Mouse (Mus musculus) G1E-ER4 (cell line): ENCODE data around the gene Gipc3. TPM values are rescaled to one million over a fixed set of nuclear protein-coding genes. Genes with fewer than 3 reads are reported as not detected.

Experiments
- GATA1 ChIP-seq: IDR thresholded peaks from one replicate; pipeline ENCODE4 v1.8.0; 2012; ENCODE audit warnings: low read length, inconsistent platforms
- polyA plus RNA-seq: library from polyadenylated mRNA; stranded (reverse); fragments of >175 nt; gene quantifications from 2 replicates; pipeline ENCODE4 v1.2.3, GENCODE M21; 2012

Gipc3 gene
- polyA plus RNA-seq, result not detected in 2 replicates

GRCm38 (mm10) chr10:81342686-81343505, at the start of gene Gipc3:
Gene Gipc3 (minus strand): TSS chr10:81343266.
- no peak for TF ChIP-seq GATA1

DNA sequence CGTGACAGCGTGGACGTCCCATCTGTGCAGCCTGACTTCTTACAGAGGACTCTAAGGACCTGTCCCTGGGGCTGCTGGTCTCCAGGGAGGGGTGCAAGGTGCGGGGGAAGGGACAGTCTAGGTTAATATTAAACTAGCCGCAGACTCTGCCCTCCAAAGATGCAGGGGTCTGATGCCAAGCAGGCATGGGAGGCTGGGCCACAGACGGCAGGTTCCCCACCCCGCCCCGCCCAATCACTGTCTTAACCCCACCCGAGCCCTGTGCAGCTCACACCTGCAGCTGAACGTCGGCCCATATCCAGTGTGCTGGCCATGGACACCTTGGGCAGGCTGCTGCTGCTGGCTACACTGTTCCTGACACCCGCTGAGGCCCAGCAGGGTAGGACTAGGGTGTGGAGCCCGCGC, 49.7 kb upstream of the Gipc3 start, which contains the start of gene Smim24:
TSS of gene Smim24 (plus strand) at position 271 of the 405 bp plus-strand sequence.
- TF ChIP-seq GATA1, result no peak

DNA sequence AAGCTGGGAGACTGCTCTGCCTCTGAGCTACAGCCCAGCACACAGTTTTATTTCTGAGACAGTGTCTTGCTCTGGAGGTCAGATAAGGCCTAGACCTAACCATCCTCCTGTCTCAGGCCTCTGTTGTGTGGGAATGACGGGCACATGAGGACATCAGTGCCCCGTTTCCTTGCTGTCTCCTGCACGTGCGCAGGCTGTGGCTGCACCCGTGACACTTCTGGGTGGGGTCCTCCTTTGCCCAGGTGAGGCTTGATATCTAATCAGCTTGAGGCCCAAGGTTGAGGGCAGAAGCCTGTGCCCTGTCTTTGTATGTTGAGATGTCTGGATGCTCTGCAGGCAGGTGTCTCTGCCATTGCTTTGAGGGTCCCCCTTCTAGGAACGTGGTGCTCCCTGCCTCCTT, 49.2 kb upstream of the Gipc3 start:
- TF ChIP-seq GATA1, result no peak

DNA sequence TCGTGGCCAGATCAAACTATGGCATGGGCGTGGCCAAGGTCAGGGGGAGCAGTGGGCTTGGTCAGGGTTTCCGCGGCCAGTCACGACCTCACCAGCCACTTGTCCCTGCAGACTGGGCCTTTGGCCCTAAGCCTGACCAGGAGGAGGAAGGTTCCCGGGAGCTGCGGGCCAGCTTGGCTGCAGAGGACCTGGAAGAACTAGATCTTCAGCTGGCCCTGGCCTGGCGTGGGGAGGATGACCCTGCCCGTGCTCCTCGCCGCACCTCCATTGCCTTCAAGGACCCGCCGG, 47.6 kb upstream of the Gipc3 start:
- TF ChIP-seq GATA1, result no peak

- TF ChIP-seq GATA1, result no peak
Measured at GRCm38 (mm10) chr10:81389801-81390677, 47.0 kb upstream of the Gipc3 start.

DNA sequence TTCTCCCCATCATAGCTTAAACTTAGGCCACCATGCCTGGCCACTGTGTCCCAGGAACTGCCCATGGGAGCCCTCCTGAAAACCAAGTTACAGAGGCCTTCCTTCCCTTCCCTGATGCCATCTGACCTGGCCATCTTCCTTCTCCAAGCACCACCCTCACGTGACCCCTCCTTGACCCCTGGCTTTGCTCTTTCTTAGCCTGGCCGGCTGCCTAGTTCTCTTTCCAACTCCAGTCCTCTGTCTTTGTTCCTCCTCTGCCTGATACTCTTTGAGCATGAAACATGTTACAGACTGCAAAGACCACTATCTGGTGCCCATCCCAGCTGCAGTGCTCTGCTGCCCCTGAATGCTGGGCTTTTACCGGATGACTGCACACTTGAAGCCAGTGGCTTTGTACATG, 46.3 kb upstream of the Gipc3 start:
- no peak for TF ChIP-seq GATA1

DNA sequence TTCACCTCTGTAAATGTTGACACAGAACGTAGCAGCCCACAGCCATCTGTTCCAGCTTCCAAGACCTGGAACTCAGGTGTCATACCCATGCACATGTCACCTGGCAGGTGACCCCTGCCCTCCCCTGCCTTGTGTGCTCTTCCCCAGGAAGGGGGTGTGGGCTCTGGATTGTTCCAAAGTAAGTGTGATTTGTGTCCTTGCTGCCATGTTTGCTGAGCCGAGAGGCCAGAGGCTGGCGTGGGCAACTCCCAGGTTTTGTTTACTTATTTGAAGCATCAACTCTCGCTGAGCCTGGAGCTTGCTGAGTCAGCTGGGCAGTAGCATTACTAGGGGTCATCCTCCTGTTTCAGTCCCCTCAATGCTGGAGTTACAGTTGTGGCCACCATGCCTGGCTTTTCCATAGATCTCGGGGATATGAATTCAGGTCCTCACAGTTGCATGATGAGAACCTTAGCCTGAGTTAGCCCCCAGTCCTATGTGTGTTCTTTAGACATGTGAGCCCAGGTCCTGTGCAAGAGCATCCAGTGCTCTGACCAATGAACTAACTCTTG, 45.5 kb upstream of the Gipc3 start, which contains the start of gene Gm48552:
TSS of gene Gm48552 (plus strand) at position 501 of the 551 bp plus-strand sequence.
- TF ChIP-seq GATA1, result no peak

- no peak for TF ChIP-seq GATA1
Measured at GRCm38 (mm10) chr10:81387716-81388115, 44.6 kb upstream of the Gipc3 start.

- TF ChIP-seq GATA1, result no peak
Measured at GRCm38 (mm10) chr10:81385603-81386306, 42.7 kb upstream of the Gipc3 start.

DNA sequence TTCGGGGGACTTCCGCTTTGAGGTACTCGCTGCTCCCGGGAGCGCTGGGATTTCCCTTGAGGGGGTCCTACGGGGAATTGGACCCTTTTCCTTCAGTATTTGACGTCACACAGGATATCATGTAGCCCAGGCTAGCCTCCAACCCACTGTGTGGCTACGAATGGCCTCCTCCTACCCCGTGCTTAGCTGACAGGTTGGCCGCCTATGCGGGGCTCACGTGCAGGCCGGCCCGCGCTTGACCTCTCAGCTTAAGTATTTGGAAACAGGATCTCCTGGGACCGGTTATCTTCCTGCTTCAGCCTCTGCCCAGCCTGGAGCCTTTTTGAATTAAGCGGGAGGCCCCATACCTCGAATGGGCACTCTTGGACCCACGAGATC, 41.5 kb upstream of the Gipc3 start:
- no peak for TF ChIP-seq GATA1

DNA sequence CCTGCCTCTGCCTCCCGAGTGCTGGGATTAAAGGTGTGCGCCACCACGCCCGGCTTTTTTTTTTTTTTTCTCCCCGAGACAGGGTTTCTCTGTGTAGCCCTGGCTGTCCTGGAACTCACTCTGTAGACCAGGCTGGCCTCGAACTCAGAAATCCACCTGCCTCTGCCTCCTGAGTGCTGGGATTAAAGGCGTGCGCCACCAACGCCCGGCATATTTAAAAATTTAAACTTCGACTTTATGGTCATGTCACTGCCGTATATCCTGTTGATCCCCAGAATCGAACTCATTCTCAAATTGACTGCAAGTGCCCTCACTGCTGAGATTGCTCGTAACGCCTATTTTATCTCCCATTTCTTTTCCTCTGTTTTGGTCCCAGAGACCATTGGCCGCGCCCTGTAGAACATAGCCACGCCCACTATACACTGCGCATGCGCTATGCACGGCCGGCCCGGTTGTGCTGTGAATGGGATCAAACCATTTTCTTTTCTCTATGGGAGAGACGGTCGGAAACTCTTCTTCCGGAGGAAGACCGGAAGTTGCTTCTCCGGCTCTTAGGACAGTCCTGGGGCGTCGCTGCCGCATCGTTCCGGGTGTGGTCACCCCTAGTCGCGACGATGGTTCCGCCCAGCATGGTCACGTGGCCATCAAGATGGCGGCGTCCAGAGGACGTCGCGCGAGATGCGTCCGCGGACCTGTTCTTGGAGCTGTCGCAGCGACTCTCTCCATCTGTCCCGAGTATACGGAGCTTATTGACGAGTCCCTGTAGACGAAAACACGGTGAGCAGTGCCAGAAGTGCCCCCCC, 40.9 kb upstream of the Gipc3 start, which contains the start of the genes Dohh and Gm48551:
TSS of gene Dohh (plus strand) at position 627 of the 803 bp plus-strand sequence.
TSS of gene Gm48551 (plus strand) at position 665 of the 803 bp plus-strand sequence.
- no peak for TF ChIP-seq GATA1

DNA sequence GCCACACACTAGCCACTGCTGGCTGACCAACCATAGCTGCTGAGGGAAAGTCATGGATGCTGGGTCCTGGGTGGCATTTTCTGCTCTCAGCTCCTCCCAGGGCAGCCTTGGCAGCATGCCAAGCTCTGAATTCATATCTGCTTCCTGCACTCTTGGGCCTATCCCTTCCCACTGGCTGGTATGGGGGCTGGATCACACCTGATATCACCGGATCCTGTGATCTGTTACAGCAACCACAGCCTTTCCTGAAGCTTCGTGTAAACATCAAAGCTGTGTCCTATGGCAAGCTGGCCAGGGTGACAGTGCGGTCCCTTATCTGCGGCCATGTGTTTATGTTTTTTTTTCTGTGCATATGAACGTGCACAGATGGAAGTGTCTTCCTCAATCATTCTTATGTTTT, 39.0 kb upstream of the Gipc3 start:
- peak; percentile 98 for TF ChIP-seq GATA1

DNA sequence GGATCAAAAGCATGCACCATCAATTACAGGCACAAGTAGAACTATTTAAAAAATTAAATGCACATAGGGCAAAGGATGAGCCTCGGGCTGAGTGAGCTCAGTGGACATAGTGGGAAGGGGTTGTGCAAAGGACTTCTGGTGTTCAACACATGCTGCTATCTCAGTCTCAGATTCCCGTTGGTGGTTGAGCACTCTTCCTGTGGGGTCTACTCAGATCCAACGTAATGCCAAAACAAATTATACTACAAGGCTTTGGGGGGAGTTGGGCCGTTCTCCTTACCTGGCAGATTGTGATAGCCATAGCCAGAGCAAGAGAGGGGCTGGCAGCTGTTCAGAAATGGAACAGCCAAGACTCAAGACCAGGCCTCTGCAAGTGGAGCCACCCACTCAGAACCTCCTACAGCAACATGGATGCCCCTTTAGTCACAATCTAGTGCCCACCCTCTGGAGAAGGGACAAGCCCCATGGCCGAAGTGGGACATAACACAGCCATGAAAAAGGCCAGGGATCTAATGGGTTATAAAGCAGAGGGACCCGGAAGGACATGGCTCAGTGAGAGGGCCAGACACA, 36.8 kb upstream of the Gipc3 start:
- no peak for TF ChIP-seq GATA1

- no peak for TF ChIP-seq GATA1
Measured at GRCm38 (mm10) chr10:81379183-81379553, 36.1 kb upstream of the Gipc3 start.
